Mouse (Mus musculus): ENCODE data around the gene Uba1y.

GRCm38 (mm10) chrY:818396-818795 is at the start of gene Uba1y:
- TF ChIP-seq CTCF (IDR thresholded peaks at IDR 0.05; ENCODE audit: low read depth, low read length) = no peak
- no peak for TF ChIP-seq POLR2AphosphoS5 (IDR thresholded peaks at IDR 0.05; ENCODE audit: insufficient replicate concordance, low read depth, low read length)
- no peak for TF ChIP-seq GATA1 (IDR thresholded peaks at IDR 0.05; ENCODE audit: borderline replicate concordance, low read length)
